Mouse (Mus musculus) retina, embryonic 14.5 days (tissue): Measurements from ENCODE around the gene Ggn.
A peak's percentile ranks its signal among the peaks of the same experiment; 100 is the strongest.
"Not testable (repeated sequence)": the region's sequence is repeated elsewhere in the genome, so short reads cannot be mapped to it uniquely, and the experiment has no call there.

Source experiments
- DNase-seq: peaks from one replicate; pipeline ENCODE4 v3.0.0-alpha.2; 2015; ENCODE audit warnings: low spot score

Gene Ggn

GRCm38 (mm10) chr7:29162294-29162693, 7.7 kb upstream of the Ggn start:
- no peak for DNase-seq

DNA sequence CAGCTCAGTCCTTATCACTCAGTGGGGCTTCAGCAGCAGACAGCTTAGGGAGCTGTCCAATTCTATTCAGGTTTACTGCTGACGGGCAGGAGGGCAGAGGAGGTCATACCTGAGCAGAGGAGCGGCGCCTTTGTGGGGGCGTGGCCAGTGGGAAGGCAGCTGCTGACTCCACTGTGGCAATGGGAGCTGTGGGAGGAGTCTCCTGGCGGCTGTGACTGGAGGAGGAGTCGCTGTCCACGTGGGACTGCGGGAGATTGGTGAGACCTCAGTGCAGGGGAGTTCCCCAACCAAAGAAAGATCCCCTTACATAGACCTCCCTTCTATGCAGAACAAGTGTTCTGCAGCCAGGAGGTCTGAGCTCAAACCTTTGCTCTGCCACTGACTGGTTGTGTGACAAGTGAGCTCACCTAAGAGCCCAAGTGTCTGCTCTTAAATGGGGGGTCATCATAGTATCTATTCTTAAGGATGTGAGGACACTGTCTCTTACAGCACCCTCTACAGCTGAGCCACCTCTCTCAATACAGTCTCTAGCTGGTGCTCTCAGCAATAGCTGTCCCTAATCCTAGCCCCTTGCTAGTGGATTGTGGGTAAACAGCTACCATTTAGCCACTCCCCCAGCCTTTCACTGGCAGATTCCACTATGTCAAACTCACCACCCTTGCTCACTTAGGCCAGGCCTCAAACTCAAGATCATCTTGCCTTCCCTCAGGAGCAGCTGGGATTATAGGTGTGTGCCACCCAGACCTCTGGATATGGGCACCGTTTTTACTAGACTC, 7.1 kb upstream of the Ggn start:
- DNase-seq: no peak

DNA sequence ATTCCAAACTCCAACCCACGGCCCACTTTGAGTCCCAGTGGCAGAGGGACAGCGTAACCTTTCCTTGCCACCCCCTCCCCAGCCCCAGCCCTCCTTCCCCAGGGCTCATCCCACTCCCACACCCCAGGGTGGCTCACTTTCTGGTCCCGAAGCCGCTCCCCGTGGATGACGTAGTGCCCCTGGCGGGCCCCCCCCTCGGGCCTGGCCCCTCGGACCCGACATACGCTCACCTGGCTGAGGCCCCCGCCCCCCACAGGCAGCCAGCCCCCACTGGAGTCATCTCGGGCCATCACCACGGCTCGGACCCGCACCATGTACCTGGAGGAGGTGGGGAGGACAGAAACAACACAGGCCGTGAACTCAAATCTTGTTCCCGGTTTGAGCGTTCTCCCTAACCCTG, 2.4 kb upstream of the Ggn start:
- DNase-seq: no peak

DNA sequence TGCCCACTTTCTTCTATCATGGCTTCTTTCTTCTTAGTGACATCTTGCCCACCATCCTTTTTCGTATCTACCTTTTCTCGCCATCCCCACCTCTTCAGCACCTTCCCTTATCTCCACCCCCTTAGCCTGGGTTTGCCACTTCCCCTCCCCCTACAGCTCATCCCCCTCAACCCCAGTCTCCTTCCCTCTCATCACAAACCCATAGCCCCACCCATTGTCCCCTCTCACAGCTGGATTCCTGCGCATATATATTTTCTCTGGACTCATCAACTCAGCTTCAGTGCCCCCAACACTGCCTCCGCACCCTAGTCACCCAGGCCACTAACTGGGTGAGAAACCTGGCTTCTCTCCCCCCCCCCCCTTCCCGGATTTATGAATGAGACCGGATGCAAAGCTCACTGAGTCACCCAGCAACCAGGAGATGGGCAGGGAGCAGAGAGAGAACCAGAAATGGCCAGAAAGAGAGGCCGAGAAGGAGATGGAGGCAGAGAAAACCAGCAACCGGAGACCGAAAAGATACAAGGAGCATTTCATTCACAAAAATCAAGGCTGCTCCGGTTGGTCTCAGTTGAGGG, 1.8 kb upstream of the Ggn start:
- peak; percentile 40 for DNase-seq

GRCm38 (mm10) chr7:29168791-29169230, 1.2 kb upstream of the Ggn start:
- peak; percentile 64 for DNase-seq

DNA sequence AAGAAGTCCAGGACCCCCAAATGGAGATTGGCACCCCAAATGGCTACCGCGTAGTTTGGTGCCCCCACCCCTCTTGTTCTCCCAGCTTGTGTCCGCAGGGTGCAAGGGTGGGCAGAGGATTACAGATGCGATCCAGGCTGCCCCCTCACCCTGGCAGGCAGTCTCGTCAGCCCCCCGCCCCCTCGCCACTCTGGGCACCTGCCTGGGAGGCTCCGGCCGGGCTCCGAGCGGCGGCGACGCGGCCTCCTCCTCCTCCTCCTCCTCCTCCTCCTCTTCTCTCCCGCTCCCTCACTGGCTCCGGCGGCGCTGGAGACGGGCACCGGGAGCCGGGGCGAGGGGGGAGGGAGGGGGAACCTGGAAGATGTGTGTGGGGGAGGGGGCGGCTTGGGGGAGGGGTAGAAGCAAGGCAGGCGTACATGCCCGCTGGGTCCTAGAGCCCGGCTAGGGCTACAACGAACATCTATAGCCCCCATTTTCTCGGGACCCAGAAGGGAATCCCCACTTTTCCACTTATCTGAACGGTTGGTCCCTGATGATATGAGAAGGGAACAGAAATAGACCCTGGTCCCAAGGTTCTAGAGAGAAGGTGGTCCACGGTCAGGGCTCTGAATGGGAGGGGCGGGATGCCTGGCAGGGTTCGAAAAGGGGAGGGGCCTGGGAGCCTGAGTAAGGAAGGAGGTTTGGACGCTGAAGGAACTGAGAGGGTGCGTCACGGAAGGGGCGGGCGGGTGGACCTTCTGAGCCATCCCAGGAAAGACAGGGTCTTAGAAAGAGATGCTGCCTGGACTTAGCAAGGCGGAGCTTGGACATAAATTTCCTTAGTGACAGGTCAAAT, 562 bp upstream of the Ggn start:
- peak; percentile 83 for DNase-seq

GRCm38 (mm10) chr7:29170755-29171561, 948 bp downstream of the Ggn start:
- no peak for DNase-seq

GRCm38 (mm10) chr7:29171562-29172097, 1.6 kb downstream of the Ggn start:
- no peak for DNase-seq

DNA sequence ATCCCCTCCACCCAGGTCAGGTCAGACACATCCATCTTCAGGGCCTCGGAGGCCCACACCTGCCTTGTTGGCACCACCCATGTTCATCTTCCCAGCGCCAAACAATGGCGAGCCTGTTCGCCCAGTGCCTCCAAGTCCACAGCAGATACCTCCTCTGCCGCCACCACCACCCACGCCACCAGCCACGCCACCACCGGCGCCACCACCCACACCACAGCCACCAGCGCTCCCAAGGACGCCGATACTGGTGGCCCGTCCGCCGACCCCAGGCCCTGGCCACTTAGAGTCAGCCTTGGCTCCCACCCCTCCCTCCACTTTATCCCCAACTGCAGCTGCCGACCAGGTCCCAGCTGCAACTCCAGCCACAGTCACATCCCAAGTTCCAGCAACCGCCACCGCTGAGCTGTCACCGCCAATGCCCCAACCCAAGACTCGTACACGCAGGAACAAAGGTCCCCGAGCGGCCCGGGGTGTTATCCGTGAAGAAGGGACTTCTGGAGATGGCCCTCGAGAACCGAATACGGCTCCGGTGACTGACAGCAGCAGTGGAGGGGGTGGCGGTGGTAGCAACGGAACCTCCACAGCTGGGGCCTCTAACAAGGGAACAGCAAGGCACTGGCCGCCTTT, 2.5 kb downstream of the Ggn start:
- no peak for DNase-seq

DNA sequence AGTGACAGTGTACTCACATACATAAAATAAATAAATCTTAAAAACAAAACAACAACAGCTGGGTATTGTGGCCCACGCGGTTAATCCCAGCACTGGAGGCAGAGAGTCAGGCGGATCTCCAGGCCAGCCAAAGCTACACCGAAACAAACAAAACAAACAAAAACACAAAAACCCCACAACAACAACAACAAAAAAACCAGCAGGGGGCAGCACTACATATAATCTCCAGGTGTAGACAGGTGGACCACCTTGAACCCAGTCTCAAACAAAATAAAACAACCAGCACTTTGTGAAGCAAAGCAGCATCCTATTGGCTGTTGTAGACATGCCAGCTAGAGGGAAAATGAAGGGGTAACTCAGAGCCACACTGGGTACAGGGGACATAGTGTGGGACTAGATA, 8.1 kb downstream of the Ggn start:
- DNase-seq: no peak

GRCm38 (mm10) chr7:29179323-29179722, 9.3 kb downstream of the Ggn start:
- no peak for DNase-seq

DNA sequence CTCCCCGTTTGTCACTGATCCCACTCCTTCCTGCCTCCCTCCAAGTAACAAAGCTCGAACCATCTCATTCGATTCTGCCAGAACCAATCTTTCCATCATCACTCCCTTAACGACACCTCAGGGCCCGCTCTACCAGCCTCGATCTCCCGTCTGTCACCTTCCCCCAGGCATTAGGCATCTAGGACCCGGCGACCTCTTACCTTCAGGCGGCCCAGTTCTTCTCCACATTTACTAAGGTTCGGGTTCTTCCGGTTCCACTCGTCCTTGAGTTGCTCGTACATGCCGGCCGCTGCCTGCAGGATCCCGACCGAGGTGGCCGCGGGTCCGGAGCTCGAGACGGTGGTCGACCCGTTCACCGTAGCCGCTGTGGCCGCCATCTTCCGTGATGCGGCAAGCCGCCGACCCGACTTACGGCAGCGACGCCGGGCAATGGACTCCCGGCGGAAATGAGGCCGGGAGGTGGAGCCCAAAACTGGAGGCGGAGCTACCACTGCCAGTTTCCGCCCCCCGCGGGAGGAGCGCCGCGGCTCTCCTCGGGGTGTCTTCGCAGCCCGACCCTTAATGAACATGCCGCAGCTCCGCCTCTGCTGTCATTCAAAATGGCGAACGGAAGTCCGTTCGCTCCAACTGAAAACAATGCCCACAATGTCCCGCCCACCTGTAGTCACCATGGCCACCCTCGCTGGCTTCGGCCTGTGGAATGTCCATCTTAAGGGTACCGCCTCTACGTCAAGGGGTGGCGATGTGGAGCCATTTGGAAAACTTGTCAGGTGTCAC, 10.3 kb downstream of the Ggn start, which contains the start of gene Psmd8:
Psmd8 (minus strand) TSS at position 625 of the 777 bp plus-strand sequence.
- DNase-seq: peak; percentile 98

DNA sequence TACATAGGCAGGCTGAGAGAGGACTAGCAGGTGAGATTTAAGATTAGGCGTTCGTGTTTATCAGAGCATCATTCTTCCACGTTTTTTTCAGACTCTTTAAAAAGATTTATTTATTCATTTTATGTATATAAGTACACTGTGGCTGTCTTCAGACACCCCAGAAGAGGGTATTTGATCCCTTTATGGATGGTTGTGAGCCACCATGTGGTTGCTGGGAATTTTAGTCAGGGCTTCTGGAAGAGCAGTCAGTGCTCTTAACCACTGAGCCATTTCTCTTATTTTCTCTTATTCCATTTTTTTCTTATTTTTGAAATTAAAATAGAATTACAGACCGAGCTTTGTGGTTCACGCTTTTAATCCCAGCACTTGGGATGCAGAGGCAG, 10.8 kb downstream of the Ggn start:
- DNase-seq: no peak

DNA sequence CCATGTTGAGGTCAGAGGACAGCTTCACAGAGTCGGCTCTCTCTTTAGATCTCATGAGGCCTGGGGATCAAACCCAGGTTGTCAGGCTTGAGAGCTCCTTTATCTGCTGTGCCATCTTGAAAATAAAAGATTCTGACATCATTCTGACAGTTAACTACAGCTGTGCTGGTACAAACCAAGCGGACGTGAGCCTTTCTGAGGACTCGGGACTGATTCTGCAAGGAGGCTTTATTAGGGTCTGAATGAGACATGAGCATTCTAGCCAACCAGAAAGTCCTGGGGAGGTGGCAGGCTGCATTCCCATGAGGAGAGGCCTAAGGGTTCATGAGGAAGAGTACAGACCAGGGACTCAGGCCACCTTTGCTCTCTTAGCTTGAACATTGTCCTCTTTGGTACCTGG, 11.3 kb downstream of the Ggn start:
- not testable (repeated sequence) for DNase-seq

- DNase-seq: not testable (repeated sequence)
These were observed 24.2 kb downstream of the Ggn start for GRCm38 (mm10) chr7:29194230-29194629.

DNA sequence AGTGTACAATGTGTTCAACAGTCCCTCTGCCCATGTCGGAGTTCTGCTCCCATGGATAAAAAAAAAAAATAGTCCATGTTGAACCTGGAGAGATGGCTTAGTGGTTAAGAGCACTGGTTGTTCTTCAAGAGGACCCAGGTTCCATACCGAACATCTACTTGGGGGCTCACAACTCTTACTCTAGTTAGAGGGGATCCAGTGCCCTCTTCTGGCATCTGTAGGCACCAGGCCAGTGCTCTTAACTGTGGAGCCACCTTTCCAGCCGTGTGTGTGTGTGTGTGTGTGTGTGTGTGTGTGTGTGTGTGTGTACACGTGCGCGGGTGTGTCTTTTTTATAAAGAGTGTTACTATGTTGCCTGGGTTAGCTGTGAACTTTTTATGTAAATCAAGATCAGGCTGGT, 32.6 kb downstream of the Ggn start:
- no peak for DNase-seq

DNA sequence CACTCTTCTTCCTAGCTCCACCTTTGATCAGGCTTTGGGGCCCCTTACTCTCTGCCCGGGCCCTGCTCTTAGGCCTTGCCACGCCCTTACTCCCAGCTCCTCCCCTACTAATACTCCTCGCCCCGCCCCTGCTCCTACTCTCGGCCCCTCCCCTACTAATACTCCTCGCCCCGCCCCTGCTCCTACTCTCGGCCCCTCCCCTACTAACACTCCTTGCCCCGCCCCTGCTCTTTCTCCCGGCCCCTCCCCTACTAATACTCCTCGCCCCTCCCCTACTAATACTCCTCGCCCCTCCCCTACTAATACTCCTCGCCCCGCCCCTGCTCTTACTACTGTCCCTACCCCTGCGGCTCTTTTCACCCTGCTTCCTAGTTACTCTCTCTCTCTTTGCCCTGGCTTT, 41.0 kb downstream of the Ggn start:
- peak; percentile 23 for DNase-seq

DNA sequence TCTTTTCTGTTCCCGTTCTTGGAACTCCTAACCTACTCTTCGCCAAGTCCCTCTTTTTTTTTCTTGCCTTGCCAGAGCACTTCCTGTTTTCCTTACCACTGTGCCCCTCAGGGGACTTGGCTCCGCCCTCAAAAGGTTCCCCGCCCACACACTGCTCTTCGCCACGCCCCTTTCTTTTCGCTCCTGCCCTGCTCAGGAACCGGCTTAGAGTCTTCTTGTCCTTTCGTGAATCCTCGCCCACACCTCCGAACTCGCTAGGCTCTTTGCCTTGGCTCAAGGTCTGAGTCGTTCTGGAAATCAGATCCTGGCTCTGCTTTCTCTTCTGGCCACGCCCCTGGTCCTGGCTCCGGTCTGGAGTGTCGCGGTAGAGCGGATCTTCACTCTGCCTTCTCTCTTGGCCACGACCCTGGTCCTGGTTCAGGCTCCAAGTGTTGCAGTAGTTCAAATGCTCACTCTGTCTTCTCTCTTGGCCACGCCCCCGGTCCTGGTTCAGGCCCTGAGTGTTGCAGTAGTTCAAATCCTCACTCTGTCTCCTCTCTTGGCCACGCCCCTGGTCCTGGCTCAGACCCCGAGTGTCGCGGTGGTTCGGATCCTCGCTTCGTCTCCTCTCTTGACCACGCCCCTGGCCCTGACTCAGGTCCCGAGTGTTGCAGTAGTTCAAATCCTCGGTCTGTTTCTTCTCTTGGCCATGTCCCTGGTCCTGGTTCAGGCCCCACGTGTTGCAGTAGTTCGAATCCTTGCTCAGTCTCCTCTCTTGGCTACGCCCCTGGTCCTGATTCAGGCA, 41.6 kb downstream of the Ggn start:
- DNase-seq: peak; percentile 83

- no peak for DNase-seq
These were observed 42.3 kb downstream of the Ggn start for GRCm38 (mm10) chr7:29212199-29212765.
